Mouse (Mus musculus) ES-Bruce4 (cell line): ENCODE measurements around the gene Gm47841. TPM values are rescaled to one million over a fixed set of nuclear protein-coding genes. Genes with fewer than 3 reads are reported as not detected.

Source experiments
- H3K27ac ChIP-seq: 2 replicates; pipeline ENCODE4 v1.5.1; 2012; ENCODE audit warnings: low read length, inconsistent platforms; ENCODE audit not compliant: insufficient read depth
- H3K27me3 ChIP-seq: 2 replicates; pipeline ENCODE4 v1.6.1; 2012; ENCODE audit warnings: mild to moderate bottlenecking, low read length, inconsistent platforms; ENCODE audit not compliant: control insufficient read depth, poor library complexity, insufficient read depth, severe bottlenecking
- H3K36me3 ChIP-seq: 2 replicates; pipeline ENCODE4 v1.6.1; 2012; ENCODE audit warnings: inconsistent platforms, mild to moderate bottlenecking, low read length, moderate library complexity; ENCODE audit not compliant: control insufficient read depth, poor library complexity, insufficient read depth, severe bottlenecking
- H3K4me1 ChIP-seq: one replicate; pipeline ENCODE4 v1.8.1; 2011; ENCODE audit warnings: low read length; ENCODE audit not compliant: control insufficient read depth, insufficient read depth
- H3K4me3 ChIP-seq: 2 replicates; pipeline ENCODE4 v1.5.1; 2011; ENCODE audit warnings: low read depth, mild to moderate bottlenecking, low read length
- H3K9ac ChIP-seq: 2 replicates; pipeline ENCODE4 v1.6.1; 2012; ENCODE audit warnings: low read depth, mild to moderate bottlenecking, inconsistent platforms; ENCODE audit not compliant: poor library complexity, severe bottlenecking
- H3K9me3 ChIP-seq: replicated peaks from 2 replicates; pipeline ENCODE4 v1.6.1; 2012; ENCODE audit warnings: mild to moderate bottlenecking, low read length, inconsistent platforms; ENCODE audit not compliant: control insufficient read depth, poor library complexity, insufficient read depth, severe bottlenecking
- CTCF ChIP-seq: IDR thresholded peaks from one replicate; pipeline ENCODE4 v1.8.1; 2011; ENCODE audit warnings: low read depth, low read length
- EP300 ChIP-seq: IDR thresholded peaks from 2 replicates; pipeline ENCODE4 v1.6.1; 2011; ENCODE audit warnings: low read depth, low read length; ENCODE audit not compliant: insufficient read depth
- POLR2A ChIP-seq: IDR thresholded peaks from one replicate; pipeline ENCODE4 v1.8.1; 2011; ENCODE audit warnings: low read length; ENCODE audit not compliant: insufficient read depth
- polyA plus RNA-seq: library from polyadenylated mRNA; stranded (reverse); fragments of >200 nt; gene quantifications from 2 replicates; pipeline ENCODE4 v1.2.4, GENCODE M21; 2011; ENCODE audit warnings: low read depth; ENCODE audit not compliant: missing spikeins, insufficient read depth, insufficient read length

Gm47841 gene
- polyA plus RNA-seq, 1 experiment = not detected

- Histone ChIP-seq H3K9ac (no peak overlapping the region), H3K27ac (peak overlapping the region; percentile 58; the same call in 1 of the 2 replicates), H3K27me3 (no peaks in the 10 kb centered on the region), H3K9me3 (no peaks in the 10 kb centered on the region), H3K4me1 (peaks cover 10% of the 10 kb centered on the region), H3K36me3 (no peaks in the 10 kb centered on the region), H3K4me3 (no peak overlapping the region)
- TF ChIP-seq POLR2A (no peak), EP300 (0 out of 2 replicates have a peak, but pooled peaks have one; percentile 41)
These were observed 22.5 kb upstream of the Gm47841 start for GRCm38 (mm10) chr15:101069641-101070190.

GRCm38 (mm10) chr15:101068671-101069070, 21.5 kb upstream of the Gm47841 start:
- no peak overlapping the region for H3K4me3 ChIP-seq
- H3K36me3 ChIP-seq = no peaks in the 10 kb centered on the region
- H3K27ac ChIP-seq = no peak overlapping the region
- H3K9me3 ChIP-seq = no peaks in the 10 kb centered on the region
- H3K9ac ChIP-seq = no peak overlapping the region
- H3K27me3 ChIP-seq = no peaks in the 10 kb centered on the region
- TF ChIP-seq EP300 (no peak), POLR2A (no peak), CTCF (no peak)
- H3K4me1 ChIP-seq = peaks cover 10% of the 10 kb centered on the region

DNA sequence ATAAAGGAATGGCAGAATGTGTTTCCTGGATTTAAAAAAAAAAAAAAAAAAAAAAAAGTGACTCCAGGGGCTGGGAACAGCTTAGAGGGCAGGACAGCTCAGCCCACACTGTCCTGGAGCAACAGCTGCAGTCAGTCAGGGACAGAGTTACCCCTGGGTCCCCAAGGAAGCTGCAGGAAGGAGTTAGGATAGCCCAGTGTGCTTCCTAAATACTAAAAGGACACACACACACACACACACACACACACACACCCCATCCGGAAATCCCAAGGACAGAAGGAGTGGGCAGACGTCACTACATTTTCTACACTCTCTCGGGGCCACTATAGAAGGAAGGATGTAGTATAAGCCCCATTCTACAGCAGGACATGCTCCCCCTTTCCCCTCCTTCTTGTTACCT, 20.8 kb upstream of the Gm47841 start:
- peaks cover 10% of the 10 kb centered on the region for H3K4me1 ChIP-seq
- H3K36me3 ChIP-seq = no peaks in the 10 kb centered on the region
- H3K9me3 ChIP-seq = no peaks in the 10 kb centered on the region
- no peak overlapping the region for H3K4me3 ChIP-seq
- no peak overlapping the region for H3K9ac ChIP-seq
- TF ChIP-seq POLR2A (no peak), CTCF (no peak), EP300 (no peak)
- H3K27me3 ChIP-seq = no peaks in the 10 kb centered on the region
- H3K27ac ChIP-seq = no peak overlapping the region

DNA sequence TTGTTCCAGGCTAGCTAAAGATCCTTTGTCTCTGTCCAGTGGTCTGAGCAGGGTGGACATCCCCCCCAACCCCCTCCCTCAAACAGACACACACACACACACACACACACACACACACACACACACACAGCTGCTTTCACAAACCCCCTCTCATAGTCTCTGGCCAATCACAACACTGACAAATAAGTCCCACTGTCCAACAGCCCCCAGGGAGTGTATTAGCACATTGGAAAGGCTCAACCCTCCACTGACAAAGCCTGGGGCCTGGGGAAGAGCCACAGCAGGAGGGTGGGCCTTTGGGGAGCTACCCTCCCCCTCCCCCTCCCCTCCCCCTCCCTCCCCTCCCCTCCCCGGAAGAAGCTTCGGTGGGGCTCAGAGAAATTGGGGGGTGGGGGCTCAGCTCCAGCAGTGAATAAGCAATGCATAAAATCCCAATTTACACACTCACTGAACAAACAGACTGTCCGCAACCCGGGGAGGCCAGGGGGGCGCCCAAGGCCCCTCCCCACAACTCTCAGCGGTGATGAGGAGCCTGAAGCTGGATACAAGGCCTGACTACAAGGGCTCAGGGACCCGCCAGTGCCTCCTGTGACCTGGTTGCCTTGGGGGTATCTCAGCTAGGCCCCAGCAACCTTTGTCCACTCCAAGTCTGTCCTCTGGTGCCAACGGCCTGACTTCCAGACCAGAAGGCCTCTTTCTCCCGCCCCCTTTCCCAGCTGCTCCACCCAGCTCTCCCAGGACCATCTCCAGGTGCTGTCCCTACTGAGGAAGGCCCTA, 19.9 kb upstream of the Gm47841 start:
- no peaks in the 10 kb centered on the region for H3K27me3 ChIP-seq
- no peaks in the 10 kb centered on the region for H3K36me3 ChIP-seq
- TF ChIP-seq CTCF = no peak
- no peak for TF ChIP-seq POLR2A
- TF ChIP-seq EP300 = no peak
- H3K9ac ChIP-seq = no peak overlapping the region
- H3K27ac ChIP-seq = no peak overlapping the region
- H3K4me3 ChIP-seq = no peak overlapping the region
- H3K4me1 ChIP-seq = peaks cover 10% of the 10 kb centered on the region
- no peaks in the 10 kb centered on the region for H3K9me3 ChIP-seq

DNA sequence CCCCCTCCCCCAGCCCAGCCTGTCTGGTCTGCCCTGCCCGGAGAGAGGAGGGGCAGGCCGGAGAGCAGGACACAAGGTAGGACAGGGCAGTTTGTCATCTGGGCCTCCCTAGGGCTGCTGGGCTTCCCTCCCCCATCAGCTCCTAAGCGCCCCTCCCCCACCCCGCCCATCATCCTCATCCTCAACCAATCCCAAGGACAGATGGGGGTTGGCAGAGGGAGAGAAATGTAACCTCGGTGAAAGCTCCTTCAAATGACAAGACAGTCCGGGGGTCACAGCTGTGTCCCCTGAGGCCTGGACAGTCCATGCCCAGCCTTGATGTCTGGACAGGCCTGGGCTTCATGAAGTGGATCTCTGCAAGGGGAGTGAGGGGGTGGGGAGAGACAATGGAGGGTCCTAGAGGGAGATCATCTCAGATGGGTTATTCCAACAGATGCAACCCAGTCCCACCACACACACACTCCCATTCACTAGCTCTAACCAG, 19.2 kb upstream of the Gm47841 start:
- no peak overlapping the region for H3K27ac ChIP-seq
- H3K4me1 ChIP-seq = peaks cover 10% of the 10 kb centered on the region
- no peak overlapping the region for H3K9ac ChIP-seq
- H3K27me3 ChIP-seq = no peaks in the 10 kb centered on the region
- TF ChIP-seq CTCF (no peak), EP300 (no peak), POLR2A (no peak)
- no peak overlapping the region for H3K4me3 ChIP-seq
- no peaks in the 10 kb centered on the region for H3K9me3 ChIP-seq
- no peaks in the 10 kb centered on the region for H3K36me3 ChIP-seq

DNA sequence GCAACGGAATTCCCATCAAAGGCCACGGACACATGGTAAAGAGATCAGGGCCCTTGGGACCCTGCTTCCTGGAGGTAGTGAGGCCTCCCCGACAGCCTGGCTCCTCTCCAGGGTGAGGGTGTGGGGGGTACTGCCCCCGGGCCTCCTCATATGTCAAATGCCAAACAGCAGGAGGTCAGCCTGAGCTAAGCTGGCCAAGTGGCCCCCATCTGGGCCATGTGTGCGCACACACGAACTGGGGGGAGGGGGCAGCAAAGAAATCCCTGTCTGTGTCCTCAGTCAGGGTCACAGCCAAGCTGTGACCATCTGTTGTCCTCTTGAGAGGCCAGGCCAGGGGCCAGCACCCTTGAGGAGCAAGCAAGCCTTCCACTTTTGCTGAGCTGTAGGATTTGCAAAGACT, 17.9 kb upstream of the Gm47841 start:
- Histone ChIP-seq H3K36me3 (no peaks in the 10 kb centered on the region), H3K27me3 (no peaks in the 10 kb centered on the region), H3K9me3 (no peaks in the 10 kb centered on the region), H3K27ac (no peak overlapping the region), H3K4me1 (peaks cover 7% of the 10 kb centered on the region), H3K4me3 (no peak overlapping the region), H3K9ac (no peak overlapping the region)
- TF ChIP-seq POLR2A (no peak), CTCF (no peak), EP300 (no peak)
